Mouse (Mus musculus) CD4-positive, CD25-positive, alpha-beta regulatory T cell, adult 2 months (primary cell): Measurements from ENCODE around the gene Psma5.

Experiments
- DNase-seq: peaks from one replicate; pipeline ENCODE4 v3.0.0-alpha.2; 2012; ENCODE audit warnings: low read depth, low spot score

The Psma5 gene

GRCm38 (mm10) chr3:108282401-108283240 is 25.9 kb downstream of the Psma5 start:
- DNase-seq, result peak; percentile 59

DNA sequence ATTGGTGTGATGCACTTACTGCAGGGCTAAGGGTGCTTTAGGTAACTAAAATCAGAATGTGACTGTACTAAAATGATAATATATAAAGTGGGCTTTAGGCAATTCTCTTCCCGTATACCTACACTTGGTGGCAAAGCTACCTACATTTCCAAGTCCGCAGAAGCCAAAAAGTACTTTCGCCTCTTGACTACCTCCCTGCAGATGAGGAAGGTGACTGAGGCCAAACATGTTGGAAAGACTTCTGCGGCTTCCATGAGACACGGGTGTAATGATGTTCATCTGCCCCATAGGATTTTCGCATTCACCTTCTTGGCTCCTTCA is 26.5 kb downstream of the Psma5 start:
- DNase-seq, result no peak

DNA sequence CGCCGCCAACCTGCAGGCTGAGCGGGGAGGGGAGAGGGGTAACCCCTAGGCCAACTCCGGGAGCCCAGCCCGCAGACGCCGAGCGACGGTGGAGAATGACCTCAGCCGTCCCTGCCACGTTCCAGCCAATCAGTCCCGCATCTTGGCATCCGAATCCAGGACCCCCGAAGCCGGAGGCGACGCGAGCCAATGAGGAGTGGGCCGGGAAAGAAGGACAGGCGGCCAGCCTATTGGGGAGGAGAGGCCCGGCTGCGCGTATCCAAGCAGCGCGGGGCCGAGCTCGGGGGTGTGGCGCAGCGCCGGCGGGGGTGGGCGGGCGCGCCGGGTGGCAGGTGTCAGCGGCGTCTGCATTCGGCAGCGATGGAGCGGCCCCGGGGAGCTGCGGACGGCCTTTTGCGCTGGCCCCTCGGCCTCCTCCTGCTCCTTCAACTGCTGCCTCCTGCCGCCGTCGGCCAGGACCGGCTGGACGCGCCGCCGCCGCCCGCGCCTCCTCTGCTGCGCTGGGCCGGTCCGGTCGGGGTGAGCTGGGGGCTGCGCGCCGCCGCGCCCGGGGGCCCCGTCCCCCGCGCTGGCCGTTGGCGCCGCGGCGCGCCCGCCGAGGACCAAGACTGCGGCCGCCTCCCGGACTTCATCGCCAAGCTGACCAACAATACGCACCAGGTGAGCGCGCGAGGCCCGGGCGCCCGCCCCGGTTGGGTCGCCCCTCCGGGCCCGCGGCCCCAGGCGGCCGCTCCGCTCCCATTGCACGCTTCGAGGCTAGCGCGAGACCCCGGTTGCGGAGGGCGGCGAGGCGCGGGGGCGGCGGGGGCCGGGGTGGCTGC is 27.3 kb downstream of the Psma5 start, which contains the start of gene Sort1:
TSS of gene Sort1 (plus strand) at position 302 of the 821 bp plus-strand sequence.
- peak; percentile 55 for DNase-seq

DNA sequence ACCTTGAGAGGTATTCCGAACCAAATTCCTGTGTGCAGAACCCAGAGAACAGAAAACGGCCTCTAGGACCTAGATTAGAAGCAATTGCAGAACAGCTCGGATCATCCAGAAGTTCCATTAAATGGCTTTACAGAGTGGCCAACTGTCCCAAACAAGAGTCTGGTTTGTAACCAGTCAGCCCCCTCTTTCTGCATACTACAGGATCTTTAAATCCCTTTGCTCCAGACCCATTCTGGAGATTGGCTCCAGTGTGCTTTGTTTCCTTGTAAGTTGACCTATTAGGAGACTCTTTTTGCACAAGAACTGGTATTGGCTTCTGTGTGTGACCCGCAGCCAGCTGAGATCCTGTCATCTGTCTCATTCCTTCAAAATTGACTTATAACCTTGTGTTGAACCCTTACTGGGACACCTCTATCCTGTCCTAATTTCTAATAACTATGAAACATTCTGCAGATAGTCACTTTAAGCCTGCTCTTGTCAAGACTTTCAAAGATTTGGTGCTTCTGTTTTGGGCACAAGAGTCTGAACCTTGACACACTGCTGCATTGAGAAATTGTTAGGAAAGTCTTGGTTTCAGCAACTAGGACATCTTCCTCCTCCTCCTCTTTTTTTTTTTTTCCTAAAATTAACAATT is 28.5 kb downstream of the Psma5 start:
- no peak for DNase-seq

DNA sequence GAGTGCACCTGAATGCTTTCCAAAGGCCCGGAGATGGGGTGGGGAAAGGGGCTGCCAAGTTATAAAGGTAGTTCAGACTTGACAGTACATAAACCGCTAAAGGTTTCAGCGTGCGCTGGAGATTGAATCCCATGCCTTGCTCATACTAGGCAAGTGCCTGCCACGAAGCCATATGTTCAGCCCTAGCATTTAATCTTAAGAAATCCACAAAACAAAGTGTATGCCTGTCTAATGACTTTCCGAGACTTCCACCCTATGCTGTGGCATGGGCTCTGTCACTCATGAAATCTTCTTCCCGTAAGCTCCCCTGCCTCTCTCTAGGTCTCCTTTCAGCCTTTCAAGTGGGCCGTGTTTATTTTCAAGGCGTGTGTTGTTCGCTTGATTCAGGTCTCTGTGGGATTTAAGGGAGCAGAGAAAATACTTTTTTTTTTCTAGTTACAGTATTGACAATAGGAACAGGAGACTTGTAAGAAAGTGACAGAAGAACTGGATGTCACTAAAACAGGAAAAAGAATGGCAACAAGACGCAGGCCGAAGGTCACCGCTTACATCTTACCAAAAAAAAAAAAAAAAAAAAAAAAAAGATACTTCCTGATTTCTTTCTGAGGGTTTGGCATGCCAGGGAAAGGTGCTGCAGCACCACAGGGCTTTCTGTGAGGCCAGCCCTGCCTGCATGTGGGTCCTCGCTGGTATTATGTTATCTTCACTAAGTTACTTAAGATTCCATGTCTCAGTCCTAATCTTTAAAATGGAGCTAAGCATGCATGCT is 30.1 kb downstream of the Psma5 start:
- DNase-seq, result no peak

DNA sequence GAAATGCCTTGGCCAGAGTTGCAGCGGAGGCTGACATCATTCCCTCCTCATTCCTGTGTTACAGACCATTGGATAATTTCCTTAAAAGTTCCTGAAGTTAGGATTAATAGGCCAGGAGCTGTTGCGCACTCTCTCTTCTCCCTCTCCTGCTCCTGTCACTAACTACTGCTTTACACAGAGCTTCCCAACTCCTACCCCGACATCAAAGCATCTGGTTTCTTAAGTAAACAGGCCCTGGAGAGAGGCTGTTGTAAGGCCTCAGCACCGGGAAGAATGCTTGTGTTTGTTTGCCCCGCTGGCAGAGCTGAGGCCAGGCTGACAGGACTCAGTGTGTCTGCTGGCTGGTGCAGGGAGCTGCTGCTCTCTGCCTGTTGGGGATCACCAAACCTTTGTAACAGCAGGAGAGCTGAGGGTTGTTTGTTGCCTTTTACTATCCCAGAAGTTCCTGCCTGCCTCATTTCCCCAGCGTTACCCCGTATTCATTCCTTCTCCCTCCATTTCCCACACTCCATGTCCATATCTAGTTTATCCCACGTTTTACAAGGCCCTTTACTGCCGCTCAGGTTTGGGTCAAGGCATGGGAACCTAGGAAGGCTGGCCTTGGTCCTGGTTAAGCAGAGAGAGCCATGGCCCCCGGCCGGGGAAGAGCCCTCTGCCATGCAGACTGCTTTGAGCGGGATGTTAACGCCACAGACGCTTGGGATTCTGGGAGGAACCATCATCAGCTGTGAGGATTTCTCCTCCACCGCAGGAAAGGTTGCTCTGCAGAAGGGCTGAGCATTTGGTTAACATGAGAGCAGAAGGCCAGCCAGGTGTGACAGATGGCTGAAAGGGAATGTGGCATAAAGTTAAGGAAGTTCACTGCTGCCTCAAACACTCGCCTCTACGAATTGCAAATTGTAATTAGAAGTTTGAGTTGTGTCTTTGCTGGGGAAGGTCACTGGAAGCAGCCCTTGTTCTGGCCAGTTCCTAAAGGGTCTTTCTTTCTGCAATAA is 31.4 kb downstream of the Psma5 start:
- DNase-seq, result no peak

DNA sequence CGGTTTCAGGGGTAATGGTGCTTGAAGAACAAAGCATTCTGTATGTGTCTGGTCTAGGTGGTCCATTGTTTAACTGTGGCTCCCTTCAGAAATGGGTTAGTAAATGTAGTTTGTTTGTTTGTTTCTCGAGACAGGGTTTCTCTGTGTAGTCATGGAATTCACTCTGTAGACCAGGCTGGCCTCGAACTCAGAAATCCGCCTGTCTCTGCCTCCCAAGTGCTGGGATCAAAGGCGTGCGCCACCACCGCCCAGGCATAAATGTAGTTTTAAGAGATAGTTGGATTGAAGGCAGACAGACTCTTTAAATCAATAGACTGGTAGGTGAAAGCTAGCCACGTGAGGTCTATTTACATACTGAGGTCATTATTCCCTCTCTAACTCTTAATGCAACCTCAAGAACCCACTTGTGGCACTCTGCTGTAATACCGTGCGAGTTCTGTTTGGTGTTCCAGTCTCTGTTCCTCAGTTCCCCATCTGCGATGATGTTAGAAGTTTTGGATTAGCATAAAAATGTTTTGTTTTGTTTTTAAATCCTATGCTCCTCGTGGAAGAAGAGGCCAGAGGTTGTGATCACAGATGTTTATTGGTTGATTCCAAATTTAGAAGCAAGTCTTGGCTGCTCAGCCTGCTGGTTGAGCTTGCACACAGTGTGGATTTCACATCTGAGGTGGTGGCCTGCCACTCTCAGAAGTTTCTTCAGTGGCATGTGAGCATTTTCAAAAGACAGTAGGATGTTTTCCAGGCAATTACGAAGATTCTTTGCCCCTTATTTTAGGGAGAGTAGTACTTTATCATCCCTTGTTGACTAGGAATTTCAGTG is 32.8 kb downstream of the Psma5 start:
- no peak for DNase-seq

GRCm38 (mm10) chr3:108291036-108291799 is 34.5 kb downstream of the Psma5 start:
- DNase-seq, result no peak

DNA sequence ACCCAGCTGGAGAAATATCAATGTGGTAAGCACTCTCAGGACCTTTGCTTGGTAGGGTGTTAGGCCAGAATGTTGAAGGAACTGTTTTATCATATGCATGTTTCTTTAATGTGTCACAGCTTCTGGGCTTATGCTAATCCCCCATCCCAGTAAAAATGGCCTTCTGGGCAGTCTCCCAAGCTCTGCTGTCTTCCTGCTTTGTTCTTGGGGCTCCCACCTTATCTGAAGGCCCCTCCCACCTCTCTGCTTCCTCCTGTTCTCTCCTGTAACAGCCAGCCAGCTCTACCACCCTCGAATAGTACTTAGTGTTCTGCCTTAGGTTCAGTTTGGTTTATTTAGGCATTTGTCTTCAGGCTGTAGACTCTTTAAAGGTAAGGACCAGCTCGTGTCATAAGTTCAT is 37.7 kb downstream of the Psma5 start:
- no peak for DNase-seq

DNA sequence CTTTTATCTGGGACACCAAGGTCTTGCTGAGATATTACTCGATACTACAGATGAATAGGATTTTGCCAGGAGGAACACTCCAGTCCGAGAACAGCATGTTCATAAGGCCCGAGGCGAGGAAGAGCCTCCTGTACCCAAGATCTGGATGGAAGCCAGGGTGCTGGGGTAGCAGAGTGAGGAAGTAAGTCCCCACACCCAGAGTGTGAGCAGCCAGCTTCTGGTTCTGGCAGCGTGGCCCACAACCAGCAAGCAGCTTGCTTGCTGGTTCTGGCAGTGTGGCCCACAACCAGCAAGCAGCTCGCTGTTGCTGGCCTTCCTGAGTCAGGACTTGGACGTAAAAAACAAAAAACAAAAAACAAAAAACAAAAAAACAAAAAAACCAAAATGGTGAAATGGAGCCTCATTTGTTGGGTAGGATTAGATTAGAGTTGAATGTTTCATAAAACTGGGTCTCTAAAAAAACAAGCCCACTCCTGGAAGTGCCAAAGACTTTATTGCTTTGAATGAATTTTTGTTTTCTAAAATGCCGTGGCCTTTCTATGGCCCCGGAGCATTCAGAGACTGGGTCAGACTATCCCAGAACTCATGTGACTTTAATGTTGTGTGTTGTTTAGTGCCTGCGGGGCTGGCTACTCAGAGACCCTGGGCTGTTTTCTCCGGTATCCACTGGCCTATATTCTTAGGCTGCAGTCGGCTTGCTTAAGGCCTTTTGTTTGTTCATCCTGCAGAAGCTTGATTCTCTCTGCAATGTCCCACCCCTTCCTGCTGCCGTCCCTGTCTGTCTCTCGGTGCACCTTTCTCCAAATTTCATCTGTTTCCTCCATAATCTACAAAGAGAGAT is 38.9 kb downstream of the Psma5 start:
- no peak for DNase-seq

DNA sequence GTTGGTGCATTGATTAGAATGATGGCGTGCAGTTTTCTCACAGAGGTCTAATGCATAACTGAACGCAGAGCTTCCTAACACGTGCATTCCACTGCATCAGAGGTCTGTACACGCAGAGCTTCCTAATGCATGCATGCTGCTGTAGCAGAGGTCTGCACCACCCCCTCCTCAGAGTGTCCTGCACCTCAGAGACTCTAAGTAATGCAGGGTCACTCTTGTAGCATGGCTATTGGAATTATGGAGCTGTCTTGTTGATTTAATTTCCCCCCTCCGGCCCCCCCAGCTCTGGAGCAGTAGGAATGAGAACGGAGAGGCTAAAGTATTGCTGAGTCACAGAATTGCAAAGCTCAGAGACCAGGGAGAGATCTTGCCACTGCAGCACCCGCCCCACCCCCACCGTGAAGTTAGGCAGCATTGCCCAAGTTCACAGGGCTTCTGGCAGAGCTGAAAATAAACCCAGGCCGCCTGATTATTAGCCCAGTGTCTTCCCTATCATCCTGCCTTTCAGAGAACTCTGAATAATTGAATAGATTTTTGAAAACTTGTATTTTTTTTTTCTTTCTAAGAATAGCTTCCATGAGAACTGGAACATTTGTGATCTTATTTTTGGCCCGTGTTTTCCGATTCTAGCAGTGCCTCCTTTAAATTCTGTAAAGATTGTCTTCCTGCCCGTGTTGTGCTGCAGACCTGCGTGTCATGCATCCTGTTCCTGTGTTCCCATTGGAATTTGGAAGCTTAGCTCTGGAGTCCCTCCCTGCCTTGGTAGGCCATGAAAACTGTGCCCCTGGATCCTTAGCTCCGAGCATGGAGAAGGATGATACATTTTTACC is 39.7 kb downstream of the Psma5 start:
- no peak for DNase-seq

DNA sequence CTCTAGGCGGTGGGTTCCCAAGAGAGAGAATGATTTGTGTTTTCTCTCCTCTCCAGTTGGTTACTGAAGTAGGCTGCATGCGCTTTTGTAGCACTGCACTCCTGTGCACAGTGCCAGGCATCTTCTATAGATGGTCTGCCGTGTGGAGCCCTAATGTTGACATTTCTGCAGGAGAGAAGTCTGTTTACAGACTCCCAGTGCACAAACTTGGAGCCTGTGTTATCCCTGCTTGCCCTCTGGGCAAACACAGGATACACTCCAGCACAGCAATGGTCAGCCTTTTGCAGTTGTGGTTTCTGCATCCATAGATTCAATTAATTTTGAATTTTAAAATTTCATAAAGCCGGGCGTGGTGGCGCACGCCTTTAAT is 40.3 kb downstream of the Psma5 start:
- DNase-seq, result no peak

DNA sequence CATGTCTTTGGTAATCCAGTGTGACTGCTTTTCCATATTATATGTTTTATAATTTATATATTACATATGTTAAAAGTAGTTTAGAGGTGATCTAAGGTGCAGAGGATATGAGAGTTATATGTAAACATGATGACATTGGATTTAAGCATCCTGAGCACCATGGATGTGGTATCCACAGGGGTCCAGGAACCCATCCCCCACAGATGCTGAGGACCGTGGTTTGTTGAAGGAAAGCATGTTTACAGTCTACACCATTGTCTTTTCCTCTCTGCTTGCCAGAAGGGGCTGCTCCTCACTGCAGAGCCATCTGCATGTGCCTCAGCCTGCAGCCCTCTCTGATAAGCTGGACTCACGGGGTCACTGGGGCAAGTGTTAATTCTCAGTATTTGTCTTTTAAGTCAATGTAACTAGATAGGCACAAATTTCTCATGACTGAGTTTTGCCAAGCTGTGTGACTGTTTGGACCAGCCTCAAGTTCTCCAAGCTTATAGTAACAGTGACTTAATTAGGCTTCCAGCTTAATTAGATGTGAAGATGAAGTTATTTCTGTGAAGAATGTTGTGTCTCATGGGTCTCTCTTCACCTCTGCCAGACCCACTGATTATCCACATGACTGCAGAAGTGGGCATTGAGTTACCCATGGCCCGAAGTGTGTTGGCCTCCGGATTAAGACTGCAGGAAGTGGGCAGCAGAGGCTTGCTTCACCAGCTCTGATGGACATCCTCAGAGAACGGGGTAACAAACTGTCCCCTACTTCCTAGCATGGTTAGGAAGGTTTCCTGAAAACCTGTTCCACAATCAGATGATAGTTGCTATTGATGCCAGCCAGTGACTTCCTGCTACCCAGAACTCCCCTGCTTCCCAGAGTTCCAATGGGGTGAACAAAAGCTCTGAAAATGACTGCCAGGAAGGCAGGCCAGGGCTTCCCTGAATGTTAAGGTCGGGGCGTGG is 41.2 kb downstream of the Psma5 start:
- no peak for DNase-seq

DNA sequence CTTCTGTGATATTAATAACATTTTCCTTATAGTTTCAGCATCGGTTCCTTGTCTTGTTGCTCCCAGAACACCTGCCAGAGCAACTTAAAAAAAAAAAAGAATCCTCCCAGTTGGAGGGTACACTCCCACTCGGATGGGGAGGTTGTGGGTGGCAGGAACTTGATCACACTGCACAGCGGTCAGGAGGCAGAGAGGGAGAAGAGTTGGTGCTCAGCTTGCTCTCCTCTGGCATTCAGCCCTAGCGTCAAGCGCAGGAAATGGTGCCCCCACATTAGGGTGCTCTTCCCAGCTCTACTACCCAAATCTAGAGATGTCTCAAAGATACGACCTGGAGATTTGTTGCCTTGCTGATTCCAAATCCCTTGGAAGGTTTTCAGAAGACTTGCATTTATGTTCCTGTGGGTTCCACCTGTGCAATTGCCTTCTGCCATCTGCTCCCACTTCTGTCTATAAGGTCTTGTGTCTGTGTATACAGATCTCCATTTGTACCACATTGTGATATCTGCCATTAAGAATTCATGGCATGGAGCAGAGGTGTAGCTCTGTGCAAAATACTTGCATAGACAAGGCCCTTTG is 43.8 kb downstream of the Psma5 start:
- DNase-seq, result no peak

DNA sequence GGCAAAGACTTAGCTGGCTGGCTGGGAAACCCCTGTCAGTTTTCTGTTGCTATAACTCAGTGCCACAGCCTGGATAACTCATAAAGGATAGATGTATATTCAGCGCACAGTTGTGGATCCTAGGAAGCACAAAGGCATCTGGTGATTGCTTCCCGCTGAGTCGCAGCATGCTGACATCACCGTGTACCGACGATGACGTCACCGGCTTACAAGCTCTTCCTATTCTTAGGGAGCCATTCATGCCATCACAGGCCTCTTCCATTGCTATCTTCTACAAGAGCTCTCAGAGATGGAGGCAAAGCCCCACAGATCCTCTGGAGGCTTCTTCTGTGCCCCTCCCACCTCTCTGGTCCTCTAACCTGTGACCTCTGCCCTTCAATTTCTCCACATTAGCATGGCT is 47.0 kb downstream of the Psma5 start:
- no peak for DNase-seq

- no peak for DNase-seq
Measured at GRCm38 (mm10) chr3:108304747-108305146, 48.0 kb downstream of the Psma5 start.
